Mouse (Mus musculus): ENCODE results near the gene Alpk3. TPM values are rescaled to one million over a fixed set of nuclear protein-coding genes. Genes with fewer than 3 reads are reported as not detected.

The Alpk3 gene
- total RNA-seq (2023): under 1 TPM; 0.07 to 0.24 TPM

DNA sequence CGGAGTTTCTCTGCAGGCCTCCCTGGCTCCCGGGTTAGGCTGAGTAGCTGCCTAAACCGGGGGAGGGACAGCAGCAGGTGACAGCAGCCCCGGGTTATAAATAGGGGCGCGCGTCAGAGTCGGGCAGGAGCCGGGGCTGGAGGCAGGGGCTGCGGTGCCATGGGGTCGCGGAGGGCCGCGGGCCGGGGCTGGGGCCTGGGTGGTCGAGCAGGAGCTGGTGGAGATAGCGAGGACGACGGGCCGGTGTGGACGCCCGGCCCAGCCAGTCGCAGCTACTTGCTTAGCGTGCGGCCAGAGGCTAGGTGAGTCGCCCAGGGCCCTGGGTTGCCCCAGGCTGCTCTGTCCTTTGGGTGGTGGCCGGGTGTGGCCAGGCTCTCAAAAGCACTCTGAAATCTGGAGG, at the start of gene Alpk3:
Gene Alpk3 (plus strand): TSS at position 130 of the 400 bp plus-strand sequence.

DNA sequence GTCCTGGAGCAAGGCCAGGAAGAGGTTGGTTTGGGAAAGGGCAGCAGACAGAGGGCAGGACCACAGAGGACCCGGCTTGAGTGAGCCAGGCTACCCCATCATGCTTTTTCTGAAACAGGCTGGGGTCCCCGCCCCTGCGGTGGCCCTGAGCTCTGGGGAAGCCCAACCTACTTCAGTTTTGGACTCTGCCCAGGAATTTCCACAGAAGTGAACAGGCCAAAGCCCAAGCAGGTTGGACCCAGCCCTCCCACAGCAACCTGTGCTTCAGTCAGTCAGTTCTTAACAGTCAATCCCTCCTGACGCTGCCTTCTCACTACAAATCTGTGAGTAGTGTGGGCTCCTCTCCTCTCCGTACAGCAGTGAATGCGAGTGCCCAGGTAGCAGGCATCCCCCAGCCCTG, 57.2 kb downstream of the Alpk3 start, which contains the start of gene Slc28a1:
Gene Slc28a1 (plus strand): TSS at position 245 of the 400 bp plus-strand sequence.

Other genes starting within 250 kb of the Alpk3 start
- gene Iqgap1, start 231.6 kb upstream of the Alpk3 start, total RNA-seq (2023): 100 to 1,000 TPM; 673 to 690 TPM
- 1 to 10 TPM; 4.0 to 4.3 TPM for gene Zscan2, start 196.7 kb upstream of the Alpk3 start, total RNA-seq (2023)
- 1 to 10 TPM; 4.8 to 7.5 TPM for gene Wdr73, start 156.3 kb upstream of the Alpk3 start, total RNA-seq (2023)
- gene Nmb, start 152.5 kb upstream of the Alpk3 start, total RNA-seq (2023): 1 to 10 TPM; 3.2 to 8.8 TPM
- 10 to 100 TPM; 39.6 to 45.3 TPM for gene Sec11a, start 109.8 kb upstream of the Alpk3 start, total RNA-seq (2023)
- 10 to 100 TPM; 37.4 to 43.2 TPM for gene Zfp592, start 63.9 kb upstream of the Alpk3 start, total RNA-seq (2023)
- not detected for gene Slc28a1, start 57.2 kb downstream of the Alpk3 start, total RNA-seq (2023)
- 10 to 100 TPM; 17.7 to 18.6 TPM for gene Pde8a, start 156.0 kb downstream of the Alpk3 start, total RNA-seq (2023)

Data from neutrophil, adult 59 days (primary cell).